Mouse (Mus musculus) intestine, embryonic 16.5 days (tissue): ENCODE data around the gene Trpm5. TPM values are rescaled to one million over a fixed set of nuclear protein-coding genes. Genes with fewer than 3 reads are reported as not detected.

Source experiments
- ATAC-seq: fragments of 200-750 bp; cut with Nextera tagmentation; 2 replicates; pipeline ENCODE4 v1.8.0; 2017; ENCODE audit warnings: moderate TSS enrichment, moderate library complexity
- H3K27ac ChIP-seq: fragments of 300-500 bp; sonication (generic); 2 replicates; pipeline ENCODE4 v1.5.1; 2014; ENCODE audit warnings: mild to moderate bottlenecking, low read length
- H3K27me3 ChIP-seq: fragments of 300-500 bp; sonication (generic); replicated peaks from 2 replicates; pipeline ENCODE4 v1.6.1; 2014; ENCODE audit warnings: low read length, control low read depth, mixed read lengths; ENCODE audit not compliant: control insufficient read depth, insufficient read depth
- H3K36me3 ChIP-seq: fragments of 300-500 bp; sonication (generic); 2 replicates; pipeline ENCODE4 v1.6.1; 2014; ENCODE audit warnings: low read length, control low read depth; ENCODE audit not compliant: control insufficient read depth, insufficient read depth
- H3K4me1 ChIP-seq: fragments of 300-500 bp; sonication (generic); 2 replicates; pipeline ENCODE4 v1.6.1; 2014; ENCODE audit warnings: low read length, control low read depth, mixed read lengths; ENCODE audit not compliant: control insufficient read depth, insufficient read depth
- H3K4me2 ChIP-seq: fragments of 300-500 bp; sonication (generic); 2 replicates; pipeline ENCODE4 v1.6.1; 2014; ENCODE audit warnings: low read depth, low read length, control low read depth
- H3K4me3 ChIP-seq: fragments of 300-500 bp; sonication (generic); 2 replicates; pipeline ENCODE4 v1.5.1; 2014; ENCODE audit warnings: mild to moderate bottlenecking, low read length
- H3K9ac ChIP-seq: fragments of 300-500 bp; sonication (generic); 2 replicates; pipeline ENCODE4 v1.6.1; 2014; ENCODE audit warnings: low read depth, low read length
- H3K9me3 ChIP-seq: fragments of 300-500 bp; sonication (generic); 2 replicates; pipeline ENCODE4 v1.6.1; 2016; ENCODE audit warnings: low read length, control low read depth; ENCODE audit not compliant: control insufficient read depth
- WGBS: fragments of 180-500 bp; shearing (Covaris S2); extraction: QIAGEN DNeasy Blood & Tissue Kit; methylation state at CpG from one replicate; pipeline ENCODE4 v1.1.7; 2014; 5-methylcytosine and 5-hydroxymethylcytosine counted together
- polyA plus RNA-seq: library from polyadenylated mRNA; unstranded; fragments of >200 nt; fragmentation: Nextera tagmentation; extraction: Ambion mirVana; gene quantifications from 2 replicates; pipeline ENCODE4 v1.2.1, GENCODE M21; 2015

The Trpm5 gene
- polyA plus RNA-seq, 1 experiment from 2014 or later, result 7.9 TPM

DNA sequence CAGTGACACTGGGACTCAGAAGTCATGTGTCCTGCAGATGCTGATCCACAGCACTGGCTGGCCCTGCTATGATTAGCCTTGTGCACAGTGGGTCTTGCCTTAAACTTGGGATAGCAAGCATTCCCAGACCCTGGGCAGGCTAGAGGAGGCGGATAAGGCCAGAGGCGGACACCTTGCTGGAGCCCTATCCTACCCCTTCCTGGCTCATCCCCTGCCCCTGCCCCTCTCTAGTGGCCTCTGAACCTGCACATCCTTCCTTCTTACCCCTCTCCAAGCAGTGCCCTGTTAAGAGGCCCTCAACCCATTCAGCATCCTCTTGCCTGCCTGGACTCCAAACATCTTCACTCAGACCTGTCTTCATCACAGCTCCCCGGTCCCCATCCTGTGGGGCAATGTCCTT, 53.9 kb downstream of the Trpm5 start:
- no peaks in the 10 kb centered on the region for H3K36me3 ChIP-seq
- no peaks in the 10 kb centered on the region for H3K27me3 ChIP-seq
- no peak overlapping the region for H3K4me2 ChIP-seq
- no peaks in the 10 kb centered on the region for H3K9me3 ChIP-seq
- H3K9ac ChIP-seq, result no peak overlapping the region
- ATAC-seq, result no peak
- H3K27ac ChIP-seq, result no peak overlapping the region
- peaks cover 9% of the 10 kb centered on the region for H3K4me1 ChIP-seq
- WGBS, result 90% methylated on average over 3 of the region's 3 CpGs
- H3K4me3 ChIP-seq, result no peak overlapping the region

DNA sequence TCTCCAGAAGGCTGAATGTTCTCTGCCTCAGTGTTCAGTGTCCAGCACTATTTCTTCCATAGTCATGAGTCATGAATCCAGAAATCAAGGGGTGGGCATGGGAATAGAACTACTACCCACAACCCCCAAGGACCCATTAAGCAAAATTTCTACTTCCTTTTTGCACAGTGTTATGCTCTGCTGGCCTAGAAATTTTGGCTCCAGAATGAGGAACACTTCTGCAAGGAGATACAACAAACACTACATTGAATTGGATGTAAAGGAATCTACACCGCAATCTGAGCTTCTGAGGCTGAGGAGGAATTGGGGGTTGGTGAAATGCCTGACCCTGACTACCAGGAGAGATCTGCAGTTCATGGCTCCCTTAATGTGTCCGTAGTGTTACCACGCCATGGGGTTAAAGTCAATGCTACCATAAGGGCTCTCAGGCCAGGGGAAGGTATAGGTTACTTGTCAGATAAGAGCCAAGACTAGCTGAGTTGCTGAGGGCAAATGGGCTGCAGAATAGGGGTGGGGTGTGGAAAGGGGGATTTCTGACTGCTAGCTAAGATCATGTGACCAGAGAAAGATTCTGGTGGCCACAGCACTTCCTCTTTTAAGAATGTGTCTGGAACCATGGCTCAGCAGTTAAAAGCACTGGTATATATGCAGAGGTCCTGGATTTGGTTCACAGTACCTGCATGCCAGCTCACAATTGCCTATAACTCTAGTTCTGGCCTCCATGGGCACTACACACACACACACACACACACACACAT, 56.1 kb downstream of the Trpm5 start:
- Histone ChIP-seq H3K27ac (no peak overlapping the region), H3K4me1 (peaks cover 9% of the 10 kb centered on the region), H3K27me3 (no peaks in the 10 kb centered on the region), H3K36me3 (no peaks in the 10 kb centered on the region), H3K4me3 (no peak overlapping the region), H3K9ac (no peak overlapping the region), H3K4me2 (no peak overlapping the region), H3K9me3 (no peaks in the 10 kb centered on the region)
- 85% methylated on average over 3 of the region's 3 CpGs for WGBS
- ATAC-seq, result no peak

DNA sequence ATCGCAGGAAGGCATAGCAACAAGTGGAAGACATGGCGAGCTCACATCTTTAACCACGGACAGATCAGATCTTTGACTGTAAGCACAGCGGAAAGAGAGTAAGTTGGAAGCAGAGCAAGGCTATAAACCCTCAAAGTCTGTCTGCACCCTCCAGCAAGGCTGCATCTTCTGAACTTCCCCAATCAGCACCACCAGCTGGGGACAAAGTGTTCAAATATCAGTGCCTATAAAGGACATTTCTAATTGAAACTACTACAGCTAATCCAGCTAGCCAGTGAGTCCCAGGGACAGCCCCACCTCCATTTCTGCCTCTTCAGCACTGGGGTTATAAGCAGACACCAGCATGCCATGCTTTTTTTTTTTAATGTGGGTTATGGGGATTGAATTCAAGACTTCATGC, 57.1 kb downstream of the Trpm5 start:
- H3K27ac ChIP-seq, result no peak overlapping the region
- no peak for ATAC-seq
- H3K27me3 ChIP-seq, result no peaks in the 10 kb centered on the region
- 91% methylated on average over 4 of the region's 4 CpGs for WGBS
- H3K4me1 ChIP-seq, result peaks cover 9% of the 10 kb centered on the region
- no peak overlapping the region for H3K4me2 ChIP-seq
- no peak overlapping the region for H3K4me3 ChIP-seq
- H3K9me3 ChIP-seq, result no peaks in the 10 kb centered on the region
- H3K9ac ChIP-seq, result no peak overlapping the region
- H3K36me3 ChIP-seq, result no peaks in the 10 kb centered on the region

DNA sequence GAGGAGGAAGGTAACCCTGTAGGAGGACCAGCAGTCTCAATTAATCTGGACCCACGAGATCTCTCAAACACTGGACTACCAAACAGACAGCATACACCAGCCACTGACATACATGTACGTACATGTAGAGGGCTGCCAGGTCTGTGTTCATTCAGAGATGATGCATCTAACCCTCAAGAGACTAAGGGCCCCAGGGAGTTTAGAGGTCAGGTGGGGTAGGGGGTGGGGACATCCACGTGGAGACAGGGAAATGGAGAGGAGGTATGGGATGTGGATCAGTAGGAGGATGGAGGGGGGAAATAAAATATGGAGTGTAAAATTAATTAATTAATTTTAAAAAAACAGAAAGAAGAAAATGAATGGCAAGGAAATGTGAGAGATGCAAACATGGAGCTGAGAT, 57.7 kb downstream of the Trpm5 start:
- Histone ChIP-seq H3K4me3 (no peak overlapping the region), H3K27ac (no peak overlapping the region), H3K36me3 (no peaks in the 10 kb centered on the region), H3K9me3 (no peaks in the 10 kb centered on the region), H3K9ac (no peak overlapping the region), H3K4me1 (peaks cover 6% of the 10 kb centered on the region), H3K4me2 (no peak overlapping the region), H3K27me3 (no peaks in the 10 kb centered on the region)
- ATAC-seq, result no peak
- WGBS, result 73% methylated on average over 3 of the region's 3 CpGs

DNA sequence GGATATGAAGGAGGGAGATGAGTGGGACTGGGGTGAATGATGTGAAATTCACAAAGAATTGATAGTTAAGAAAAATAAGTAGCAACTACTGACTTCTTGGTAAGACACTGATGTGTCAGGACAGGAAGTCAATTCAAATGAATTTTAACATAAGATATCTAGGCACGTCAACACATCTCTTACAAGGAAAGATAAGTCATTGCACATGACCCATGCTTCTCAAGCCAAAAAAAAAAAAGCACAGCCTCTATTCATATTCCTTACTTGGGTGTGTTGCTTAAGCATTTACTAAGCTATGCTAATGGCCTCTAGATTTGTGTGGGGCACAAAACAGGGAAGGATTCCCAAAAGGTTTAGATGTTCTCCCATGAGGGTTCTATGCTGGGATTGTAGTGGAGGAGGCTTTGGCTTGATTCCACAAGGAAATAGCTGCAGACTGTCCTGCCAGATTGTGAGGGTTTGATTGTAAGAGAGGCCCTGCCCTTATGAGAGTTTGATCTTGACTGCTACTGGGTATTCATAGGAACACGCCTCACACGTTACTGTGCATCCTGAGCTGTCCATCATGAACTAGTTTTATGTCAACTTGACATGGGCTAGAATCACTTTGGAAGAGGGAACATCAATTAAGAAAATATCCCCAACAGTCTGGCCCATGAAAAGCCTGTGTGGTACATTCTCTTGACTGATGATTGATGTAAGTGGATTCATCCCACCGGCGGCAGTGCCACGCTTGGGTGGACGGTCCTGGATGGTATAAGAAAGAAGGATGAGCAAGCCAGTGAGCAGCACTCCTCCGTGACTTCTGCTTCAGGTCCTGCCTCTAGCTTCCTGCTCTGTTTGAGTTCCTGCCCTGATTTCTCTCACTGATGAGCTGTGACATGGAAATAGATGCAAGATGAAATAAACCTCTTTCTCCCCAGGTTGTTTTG, 59.7 kb downstream of the Trpm5 start:
- Histone ChIP-seq H3K27ac (no peak overlapping the region), H3K9ac (no peak overlapping the region), H3K4me1 (no peaks in the 10 kb centered on the region), H3K9me3 (no peaks in the 10 kb centered on the region), H3K4me3 (no peak overlapping the region), H3K27me3 (no peaks in the 10 kb centered on the region), H3K4me2 (no peak overlapping the region), H3K36me3 (no peaks in the 10 kb centered on the region)
- 92% methylated on average over 8 of the region's 8 CpGs for WGBS
- ATAC-seq, result no peak

DNA sequence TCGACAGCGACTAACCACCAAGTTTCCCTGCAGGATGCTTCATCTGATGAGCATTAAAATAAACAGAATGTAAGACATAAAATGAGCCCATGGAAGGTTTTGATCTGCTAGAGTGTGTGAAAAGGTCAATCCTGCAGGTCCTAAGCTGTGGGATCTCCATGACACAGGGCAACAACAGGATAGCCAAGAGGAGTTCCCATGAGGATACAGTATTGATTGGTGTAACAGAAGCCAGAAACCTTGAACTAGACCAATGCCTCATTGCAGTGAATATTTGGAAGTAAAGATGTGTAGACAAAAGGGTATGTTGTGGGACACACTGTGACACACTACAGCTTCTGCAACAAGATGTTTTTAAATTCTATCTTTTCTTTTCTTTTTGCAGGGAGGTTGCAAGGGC, 60.3 kb downstream of the Trpm5 start:
- 94% methylated on average over 2 of the region's 2 CpGs for WGBS
- H3K4me2 ChIP-seq, result no peak overlapping the region
- no peak overlapping the region for H3K27ac ChIP-seq

DNA sequence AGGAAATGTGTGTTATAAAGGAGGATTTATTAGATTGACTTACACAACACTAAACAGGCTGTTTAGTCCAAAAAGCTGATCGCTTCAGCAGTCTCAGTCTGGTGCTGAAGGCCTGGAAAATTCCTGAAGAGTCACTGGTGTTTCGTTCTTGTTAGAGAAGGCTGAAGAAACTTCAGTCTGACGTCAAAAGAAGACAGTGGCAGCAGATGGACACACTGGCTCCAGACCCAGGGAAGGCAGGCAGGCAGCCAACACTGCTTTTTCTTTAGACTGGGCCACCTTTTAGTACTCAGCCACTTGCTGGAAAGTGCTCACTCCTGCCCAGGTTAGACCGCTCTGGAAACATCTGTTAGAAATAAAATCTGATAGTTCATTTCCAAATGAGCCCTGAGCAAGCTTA, 60.9 kb downstream of the Trpm5 start:
- Histone ChIP-seq H3K4me3 (no peak overlapping the region), H3K4me1 (no peaks in the 10 kb centered on the region), H3K9ac (no peak overlapping the region), H3K36me3 (no peaks in the 10 kb centered on the region), H3K27ac (no peak overlapping the region), H3K4me2 (no peak overlapping the region), H3K9me3 (no peaks in the 10 kb centered on the region), H3K27me3 (no peaks in the 10 kb centered on the region)
- ATAC-seq, result no peak
- WGBS, result 84% methylated on average over 4 of the region's 4 CpGs

More for the DNA sequence above, 60.3 kb downstream of the Trpm5 start:
- Histone ChIP-seq H3K4me3 (no peak overlapping the region), H3K27me3 (no peaks in the 10 kb centered on the region), H3K9ac (no peak overlapping the region), H3K36me3 (no peaks in the 10 kb centered on the region), H3K9me3 (no peaks in the 10 kb centered on the region), H3K4me1 (no peaks in the 10 kb centered on the region)
- no peak for ATAC-seq

DNA sequence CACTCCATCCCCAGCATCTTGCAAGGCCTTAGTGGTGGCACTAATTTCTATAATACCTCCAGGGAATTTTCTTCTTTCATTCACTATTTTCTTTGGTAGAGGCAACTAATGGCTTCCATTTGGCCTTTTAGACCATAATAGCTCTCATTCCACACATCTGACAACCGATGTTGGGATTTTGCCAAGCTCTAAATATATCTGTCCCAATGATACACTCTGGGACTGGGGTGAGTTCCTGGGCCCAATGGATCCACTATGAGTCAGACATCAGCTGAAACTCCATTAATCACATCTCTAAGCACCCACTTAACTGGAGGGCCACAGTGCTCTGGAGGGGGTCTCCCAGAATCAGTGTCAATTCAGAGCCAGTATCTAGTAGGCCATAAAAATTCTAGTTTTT, 62.6 kb downstream of the Trpm5 start:
- no peak for ATAC-seq
- no peaks in the 10 kb centered on the region for H3K36me3 ChIP-seq

DNA sequence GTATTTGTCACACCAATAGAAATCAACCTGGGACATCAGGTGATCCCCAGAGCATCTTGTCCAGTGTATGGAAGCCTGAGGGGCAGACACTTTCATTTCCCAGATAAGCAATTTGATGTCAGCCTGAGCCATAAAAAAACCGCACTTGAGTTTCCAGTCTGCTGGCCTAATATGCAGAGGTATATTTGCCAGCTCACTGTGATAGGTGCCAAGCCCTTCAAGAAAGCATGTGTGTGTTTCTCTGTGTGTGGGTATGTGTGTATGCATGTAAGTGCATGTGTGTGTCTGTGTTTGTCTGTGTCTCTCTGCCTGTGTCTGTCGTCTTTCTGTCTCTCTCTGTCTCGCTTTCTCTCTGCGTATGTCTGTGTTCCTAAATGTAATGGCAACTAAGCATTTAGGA, 67.2 kb downstream of the Trpm5 start:
- Histone ChIP-seq H3K36me3 (no peaks in the 10 kb centered on the region), H3K27ac (no peak overlapping the region), H3K9ac (no peak overlapping the region), H3K4me1 (no peaks in the 10 kb centered on the region), H3K9me3 (no peaks in the 10 kb centered on the region), H3K4me3 (no peak overlapping the region), H3K27me3 (0 out of 2 replicates have a peak, but pooled peaks cover 3% of the 10 kb centered on the region), H3K4me2 (no peak overlapping the region)
- ATAC-seq, result no peak
- 84% methylated on average over 4 of the region's 4 CpGs for WGBS

More for the DNA sequence above, 62.6 kb downstream of the Trpm5 start:
- Histone ChIP-seq H3K27ac (no peak overlapping the region), H3K9me3 (no peaks in the 10 kb centered on the region), H3K4me2 (no peak overlapping the region), H3K4me1 (no peaks in the 10 kb centered on the region), H3K9ac (no peak overlapping the region), H3K27me3 (no peaks in the 10 kb centered on the region), H3K4me3 (no peak overlapping the region)
- WGBS, result 73% methylated on average over 1 of the region's 1 CpGs
